Mouse (Mus musculus) MEL (cell line): Measurements from ENCODE around the gene Smok2b.
"Not testable (repeated sequence)": the region's sequence is repeated elsewhere in the genome, so short reads cannot be mapped to it uniquely, and the experiment has no call there.

Experiments used
- GATA1 ChIP-seq: IDR thresholded peaks from 2 replicates; pipeline ENCODE4 v1.6.1; 2011; ENCODE audit warnings: low read depth, low read length, improper control_type of control experiment
- MAZ ChIP-seq: IDR thresholded peaks from 2 replicates; pipeline ENCODE4 v1.6.1; 2012; ENCODE audit warnings: low read depth, mild to moderate bottlenecking, inconsistent platforms, low read length, improper control_type of control experiment

- not testable (repeated sequence) for TF ChIP-seq MAZ, GATA1
Measured at GRCm38 (mm10) chr17:13205247-13205646, 24.8 kb upstream of the Smok2b start.
